Mouse (Mus musculus) erythroblast, embryonic 14.5 days (primary cell): ENCODE results near the gene Crygd.

Source experiments
- GATA1 ChIP-seq: IDR thresholded peaks from 2 replicates; pipeline ENCODE4 v1.6.1; 2012; ENCODE audit warnings: low read length, inconsistent platforms, mixed read lengths
- TAL1 ChIP-seq: IDR thresholded peaks from 3 replicates; pipeline ENCODE4 v1.6.1; 2012; ENCODE audit warnings: low read length, inconsistent platforms, mixed read lengths

DNA sequence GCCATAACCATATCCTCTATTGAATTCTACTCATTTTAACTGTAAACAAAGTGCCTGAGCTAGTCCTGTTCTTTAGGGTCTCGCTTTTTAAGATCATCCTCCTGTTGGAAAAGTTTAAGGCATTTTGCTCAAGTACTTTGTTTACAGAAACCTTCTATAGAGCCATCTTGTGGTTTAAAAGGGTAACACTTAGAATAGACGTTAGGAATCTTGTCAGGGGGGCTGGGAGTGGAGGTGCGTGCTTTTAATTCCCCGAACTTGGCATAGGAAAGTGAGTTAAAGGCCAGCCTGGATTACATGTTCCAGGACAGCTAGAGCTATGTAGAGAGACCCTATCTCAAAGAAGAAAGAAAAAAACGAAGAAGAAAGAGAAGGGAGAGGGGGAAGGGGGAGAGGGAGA, 12.4 kb upstream of the Crygd start:
- TF ChIP-seq TAL1 = no peak
- no peak for TF ChIP-seq GATA1
